Mouse (Mus musculus) brain, embryonic 14.5 days (tissue): ENCODE measurements around the gene 0610030E20Rik. TPM values are rescaled to one million over a fixed set of nuclear protein-coding genes. Genes with fewer than 3 reads are reported as not detected.

Experiments used
- DNase-seq: peaks from one replicate; pipeline ENCODE4 v3.0.0-alpha.2; 2011; ENCODE audit warnings: low read depth
- CTCF ChIP-seq: fragments of 200-500 bp; IDR thresholded peaks from 2 replicates; pipeline ENCODE4 v1.5.1; 2012; ENCODE audit warnings: inconsistent platforms, mild to moderate bottlenecking, moderate library complexity, borderline replicate concordance; ENCODE audit not compliant: insufficient read depth, insufficient read length; ENCODE audit errors: extremely low read depth
- POLR2A ChIP-seq: fragments of 200-500 bp; IDR thresholded peaks from 2 replicates; pipeline ENCODE4 v1.6.1; 2012; ENCODE audit warnings: mild to moderate bottlenecking, inconsistent platforms, borderline replicate concordance; ENCODE audit not compliant: poor library complexity, insufficient read depth, insufficient read length, severe bottlenecking; ENCODE audit errors: extremely low read depth
- polyA plus RNA-seq: library from polyadenylated mRNA; depleted of rRNA; stranded (reverse); fragments of >200 nt; gene quantifications from 2 replicates; pipeline ENCODE4 v1.2.3, GENCODE M21; 2012; rRNA removed

0610030E20Rik gene
- polyA plus RNA-seq, 1 experiment = 20.8 TPM

DNA sequence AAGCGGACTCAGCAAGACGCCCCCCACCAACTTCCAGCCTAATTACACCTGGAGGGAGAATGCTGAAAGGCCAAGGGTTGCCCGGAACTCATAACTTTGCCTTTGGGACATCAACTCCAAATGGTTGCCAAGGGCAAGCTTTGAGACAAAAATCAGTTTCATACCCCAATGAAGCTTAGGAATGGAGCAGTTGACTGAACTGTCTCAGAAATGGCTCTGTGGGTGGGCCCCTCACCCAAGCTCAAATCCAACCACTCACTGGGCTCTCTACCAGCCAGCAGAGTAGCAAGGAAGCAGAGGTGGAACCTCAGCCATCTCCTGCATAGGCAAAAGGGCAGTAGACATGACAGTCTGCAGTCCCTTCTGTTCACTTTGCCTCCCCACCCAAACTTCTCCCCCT, 40.7 kb downstream of the 0610030E20Rik start:
- TF ChIP-seq POLR2A (no peak), CTCF (no peak)

DNA sequence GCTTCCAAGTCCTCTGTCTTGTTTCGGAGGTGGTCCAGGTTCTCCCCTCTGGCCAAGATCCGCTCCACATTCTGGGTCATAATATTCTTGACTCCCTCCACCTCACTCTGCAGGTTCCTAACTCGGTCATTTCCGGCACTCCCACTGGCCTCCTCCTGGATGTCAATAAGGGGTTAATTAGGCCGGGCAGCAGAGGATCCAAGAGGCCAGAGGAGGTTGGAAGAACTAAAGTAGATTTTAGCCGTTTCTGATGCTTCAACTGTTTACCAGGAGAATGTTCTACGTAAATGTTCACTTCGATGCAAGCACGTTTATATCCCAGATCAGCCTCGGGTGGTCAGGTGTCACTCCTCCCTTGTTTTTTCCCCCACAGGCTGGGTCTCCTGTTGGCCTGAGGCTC, 41.1 kb downstream of the 0610030E20Rik start:
- no peak for TF ChIP-seq POLR2A
- TF ChIP-seq CTCF = no peak
- DNase-seq = no peak

More for the DNA sequence above, 40.7 kb downstream of the 0610030E20Rik start:
- DNase-seq = no peak

DNA sequence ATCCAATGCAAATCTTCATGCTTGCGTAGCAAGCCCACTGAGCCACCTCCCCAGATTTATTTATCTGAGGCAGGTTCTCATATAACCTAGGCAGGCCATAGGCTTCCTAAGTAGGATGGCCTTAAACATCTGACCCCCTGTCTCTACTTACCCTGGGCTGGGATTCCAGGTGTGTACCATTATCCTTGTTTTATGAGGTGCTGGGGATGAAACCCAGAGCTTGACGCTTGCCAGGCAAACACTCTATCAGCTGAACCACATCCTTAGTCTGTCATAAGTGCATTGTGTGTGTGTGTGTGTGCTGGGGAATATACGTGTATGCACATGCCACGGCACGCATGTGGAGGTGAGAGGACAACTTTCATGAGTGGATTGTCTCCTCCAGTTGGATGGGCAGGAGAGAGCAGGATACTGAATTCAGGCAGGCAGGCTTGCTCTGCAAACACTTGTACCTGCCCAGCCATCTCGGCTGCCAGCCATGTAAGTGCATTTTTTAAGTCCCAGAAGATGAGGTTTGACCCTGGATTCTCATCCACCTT, 41.7 kb downstream of the 0610030E20Rik start:
- no peak for DNase-seq
- TF ChIP-seq POLR2A = no peak
- TF ChIP-seq CTCF = no peak

DNA sequence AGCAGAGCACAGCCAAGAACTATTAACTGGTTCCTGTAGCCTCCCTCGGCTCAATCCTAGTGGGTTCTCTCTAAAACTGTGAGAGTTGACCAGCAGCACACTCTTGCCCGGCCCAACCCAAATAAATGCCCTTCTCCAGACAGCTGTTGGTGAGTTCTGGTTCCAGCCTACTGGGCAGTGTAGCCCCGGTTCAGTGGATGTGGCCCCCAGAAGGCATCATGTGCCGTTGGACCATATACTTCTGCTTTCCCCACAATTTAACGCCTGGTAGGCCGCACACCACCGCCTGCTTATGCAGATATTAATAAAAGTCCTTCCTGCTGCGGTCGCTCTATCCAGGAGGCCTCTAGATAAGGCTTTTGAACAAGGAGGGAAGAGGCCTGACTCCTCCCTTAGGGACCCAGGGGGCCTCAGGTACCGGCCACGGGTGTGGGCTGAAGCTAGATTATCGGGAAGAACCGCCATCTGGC, 42.4 kb downstream of the 0610030E20Rik start:
- DNase-seq = no peak
- no peak for TF ChIP-seq CTCF
- no peak for TF ChIP-seq POLR2A

DNA sequence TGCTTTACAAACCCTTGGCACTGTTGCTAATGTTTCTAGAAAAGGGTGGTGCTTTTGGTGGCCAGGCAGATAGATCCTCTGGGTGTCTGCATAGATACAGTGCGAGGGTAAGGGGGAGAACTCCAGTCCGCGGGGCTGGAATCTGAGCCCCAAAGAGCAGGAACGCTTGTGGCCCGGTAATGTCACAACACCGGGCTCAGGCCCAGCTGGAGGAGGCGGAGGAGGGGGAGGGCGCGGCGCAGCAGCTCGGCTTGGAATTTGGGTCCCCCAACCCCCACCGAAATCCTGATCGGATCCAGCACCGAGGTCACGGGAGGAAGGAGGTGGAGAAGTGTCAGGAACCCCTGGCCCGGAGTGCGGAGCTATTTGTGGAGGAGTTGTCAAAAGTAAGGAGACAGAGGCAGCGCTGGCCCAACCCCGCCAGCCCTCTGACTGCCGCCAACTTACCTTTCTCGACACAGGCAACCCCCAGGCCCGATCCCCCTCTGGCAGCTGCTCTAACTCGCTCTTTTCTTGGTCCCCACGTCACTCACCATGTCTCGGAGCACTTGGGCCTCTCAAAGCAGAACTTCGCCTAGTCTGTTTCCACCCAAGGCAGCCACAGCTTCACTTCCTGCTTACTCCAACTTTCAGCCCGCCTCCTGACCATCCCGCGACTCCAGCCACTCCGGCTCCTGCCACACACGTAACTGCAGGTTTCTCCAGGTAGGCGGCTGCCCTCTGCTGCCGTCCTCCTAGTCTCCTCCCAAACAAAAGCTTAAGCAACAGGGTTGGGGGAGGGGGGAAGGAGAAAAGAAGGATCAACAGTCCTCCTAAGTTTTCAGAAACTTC, 43.0 kb downstream of the 0610030E20Rik start, which contains the start of gene Vamp8:
Gene Vamp8 (minus strand): TSS at position 763 of the 831 bp plus-strand sequence.
- TF ChIP-seq POLR2A (no peak), CTCF (no peak)
- peak; percentile 53 for DNase-seq

DNA sequence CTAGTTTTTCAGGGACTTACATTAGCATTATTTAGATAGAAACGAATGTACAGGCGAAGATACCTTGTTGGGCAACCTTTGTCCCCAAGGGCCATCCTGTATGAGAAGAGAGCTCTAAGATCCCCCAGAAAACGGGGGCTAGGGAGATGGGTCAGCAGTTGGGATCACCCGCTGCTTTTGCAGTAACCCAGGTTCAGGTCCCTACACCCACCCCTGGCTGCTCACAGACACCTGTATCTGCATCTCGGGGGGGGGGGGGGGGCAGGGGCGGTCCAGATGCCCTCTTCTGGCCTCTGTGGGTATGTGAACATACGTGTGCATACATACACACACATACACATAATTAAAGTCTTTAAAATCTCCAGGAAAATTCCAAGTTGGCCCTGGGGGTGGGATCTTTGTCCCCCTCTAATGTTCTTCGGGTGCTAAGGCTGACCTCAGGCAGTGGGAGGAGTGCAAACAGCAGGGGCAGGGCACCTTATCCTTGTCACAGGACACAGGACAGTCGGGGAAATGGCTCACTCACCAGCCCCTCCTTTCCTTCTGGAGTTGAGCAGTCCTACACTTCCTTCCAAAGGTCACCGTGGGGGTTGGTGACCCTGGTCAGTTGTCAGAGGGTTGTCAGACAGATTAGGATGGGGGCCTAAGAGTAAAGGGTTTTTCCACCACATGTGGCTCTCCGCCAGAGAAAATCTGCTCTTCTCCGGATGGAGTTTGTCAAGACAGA, 43.8 kb downstream of the 0610030E20Rik start:
- peak; percentile 20 for DNase-seq
- no peak for TF ChIP-seq CTCF
- no peak for TF ChIP-seq POLR2A

DNA sequence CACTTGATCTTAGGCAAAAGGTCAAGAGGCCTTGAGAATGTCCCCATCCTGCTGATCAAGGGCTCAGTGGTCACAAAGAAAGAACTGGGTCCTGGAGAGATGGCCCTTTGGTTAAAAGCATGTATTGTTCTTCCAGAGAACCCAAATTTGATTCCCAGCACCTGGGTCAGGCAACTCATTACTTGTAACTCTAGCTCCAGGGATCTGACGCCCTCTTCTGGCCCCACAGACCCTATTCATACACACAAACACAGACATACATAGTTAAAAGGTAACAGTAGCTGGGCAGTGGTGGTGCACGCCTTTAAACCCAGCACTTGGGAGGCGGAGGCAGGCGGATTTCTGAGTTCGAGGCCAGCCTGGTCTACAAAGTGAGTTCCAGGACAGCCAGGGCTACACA, 45.2 kb downstream of the 0610030E20Rik start:
- DNase-seq = no peak
- TF ChIP-seq POLR2A = no peak
- TF ChIP-seq CTCF = no peak

DNA sequence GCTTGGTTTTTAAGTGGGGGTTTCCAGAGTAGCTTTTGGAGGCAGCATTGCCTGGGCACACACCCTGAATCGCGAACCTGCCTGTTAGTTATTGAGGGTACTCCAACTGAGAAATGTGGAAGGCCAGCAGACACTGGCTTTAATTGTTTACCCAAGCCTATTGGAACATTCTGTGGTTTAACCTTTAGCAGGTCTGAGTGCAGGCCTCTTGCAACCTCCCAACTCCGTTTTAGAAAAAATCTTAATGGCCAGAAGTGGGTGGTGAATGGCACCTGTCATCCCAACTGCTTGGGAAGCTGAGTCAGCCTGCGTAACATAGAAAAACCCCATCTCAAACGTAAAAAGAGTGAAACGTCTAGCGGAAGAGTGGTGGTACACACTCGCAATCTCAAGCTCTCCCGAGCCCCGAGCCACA, 49.7 kb downstream of the 0610030E20Rik start:
- DNase-seq = no peak
- no peak for TF ChIP-seq POLR2A
- no peak for TF ChIP-seq CTCF

DNA sequence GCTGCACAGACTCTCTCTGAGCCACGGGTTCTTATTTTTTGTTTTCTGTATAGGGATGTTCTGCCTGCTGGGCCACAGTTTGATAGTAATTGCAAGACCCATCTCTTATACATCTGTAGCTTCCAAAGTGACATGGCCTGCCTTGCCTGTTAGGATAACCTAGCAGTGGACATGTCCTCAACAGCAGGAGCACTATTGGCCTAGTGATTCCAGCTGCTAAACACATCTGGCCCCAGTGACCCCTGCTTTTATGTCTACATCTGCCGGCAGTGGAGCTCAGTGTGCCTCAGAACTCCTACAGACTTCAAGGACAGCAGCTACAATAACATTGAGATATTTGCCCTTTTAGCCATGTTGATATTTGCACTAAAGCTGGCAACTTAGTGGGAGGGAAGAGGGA, 52.9 kb downstream of the 0610030E20Rik start:
- peak; percentile 38 for DNase-seq
- TF ChIP-seq POLR2A (no peak), CTCF (no peak)

DNA sequence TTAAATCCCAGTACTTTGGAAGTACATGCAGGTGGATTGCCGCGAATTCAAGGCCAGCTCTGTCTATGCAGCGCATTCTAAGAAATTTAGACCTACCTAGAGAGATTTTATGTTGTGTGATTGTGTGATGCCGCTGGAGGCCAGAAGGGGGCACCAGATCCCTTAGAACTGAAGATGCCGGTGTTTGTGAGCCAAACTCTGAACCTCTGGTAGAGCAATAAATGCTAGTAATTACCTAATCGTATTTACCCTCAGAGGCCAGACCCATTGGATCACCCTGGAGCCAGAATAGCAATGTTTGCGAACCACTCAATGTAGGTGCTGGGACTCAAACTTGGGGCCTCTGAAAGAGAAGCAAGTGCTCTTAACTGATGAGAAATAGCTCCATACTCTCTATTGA, 54.8 kb downstream of the 0610030E20Rik start:
- TF ChIP-seq CTCF (peak; percentile 79; the same call in 1 of the 2 replicates), POLR2A (no peak)
- DNase-seq = peak; percentile 80

Other genes starting within 250 kb of the 0610030E20Rik start
- 30.6 and 38.1 TPM in 2 replicates for gene St3gal5, start 249.7 kb upstream of the 0610030E20Rik start, polyA plus RNA-seq
- 2.7 and 3.7 TPM in 2 replicates for gene Atoh8, start 111.7 kb upstream of the 0610030E20Rik start, polyA plus RNA-seq
- 0.13 and 0.16 TPM in 2 replicates for gene Sftpb, start 42.7 kb upstream of the 0610030E20Rik start, polyA plus RNA-seq
- gene Usp39, start 2.1 kb upstream of the 0610030E20Rik start, polyA plus RNA-seq = 47.3 and 49.3 TPM in 2 replicates
- 37.0 and 42.9 TPM in 2 replicates for gene Tmem150a, start 8.1 kb downstream of the 0610030E20Rik start, polyA plus RNA-seq
- 73.1 and 75.4 TPM in 2 replicates for gene Rnf181, start 19.6 kb downstream of the 0610030E20Rik start, polyA plus RNA-seq
- 11.0 and 12.2 TPM in 2 replicates for gene Vamp5, start 33.2 kb downstream of the 0610030E20Rik start, polyA plus RNA-seq
- 18.9 and 21.6 TPM in 2 replicates for gene Vamp8, start 43.4 kb downstream of the 0610030E20Rik start, polyA plus RNA-seq
- gene Ggcx, start 67.0 kb downstream of the 0610030E20Rik start, polyA plus RNA-seq = 16.5 and 20.8 TPM in 2 replicates
- 274 and 357 TPM in 2 replicates for gene Mat2a, start 92.2 kb downstream of the 0610030E20Rik start, polyA plus RNA-seq
- gene Sh2d6, start 174.4 kb downstream of the 0610030E20Rik start, polyA plus RNA-seq = 1.2 and 1.5 TPM in 2 replicates
- 3.4 and 5.3 TPM in 2 replicates for gene Capg, start 197.1 kb downstream of the 0610030E20Rik start, polyA plus RNA-seq